Mouse (Mus musculus): ENCODE data around the gene Lag3.

Lag3 gene

GRCm38 (mm10) chr6:124919695-124920317 lies 8.3 kb upstream of the Lag3 start, which contains the start of gene Ptms:
Ptms (minus strand) TSS chr6:124920103.
- DNase-seq (ENCODE audit: low spot score in 2 of 2): peak; percentile 92

DNA sequence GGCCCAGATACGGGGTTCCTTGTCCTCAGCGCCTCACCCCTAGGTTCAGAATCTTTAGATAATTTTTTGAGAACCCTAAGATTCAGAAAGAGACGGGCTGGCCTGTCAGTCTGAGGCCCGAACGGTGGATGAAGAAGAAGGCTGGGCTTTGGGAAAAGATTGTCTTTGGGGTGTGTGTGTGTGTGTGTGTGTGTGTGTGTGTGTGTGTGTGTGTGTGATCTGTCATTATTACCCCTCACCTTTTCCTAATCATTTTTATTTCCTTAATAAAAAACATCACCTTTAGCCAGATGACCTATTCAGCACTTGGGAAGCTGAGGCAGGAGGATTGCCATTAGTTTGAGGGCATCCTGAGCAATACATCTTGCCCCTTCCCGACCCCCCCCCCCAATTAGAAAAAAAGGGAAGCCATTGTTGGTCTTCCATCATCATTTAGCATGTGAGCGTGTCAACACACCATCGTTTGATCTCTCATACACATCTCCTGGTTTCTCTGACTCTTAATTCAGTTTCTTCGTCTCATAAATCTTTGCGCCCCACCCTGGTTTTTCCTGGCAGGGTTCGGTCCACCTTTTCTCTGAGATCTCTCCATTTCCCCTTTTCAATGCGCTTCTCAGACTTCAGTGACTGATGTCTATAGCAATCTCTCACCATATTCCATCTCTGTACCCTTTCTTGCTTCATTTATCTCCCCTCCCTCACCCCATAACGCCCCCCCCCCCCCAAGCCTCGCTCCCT lies 7.6 kb upstream of the Lag3 start:
- no peak for DNase-seq (ENCODE audit: low spot score in 2 of 2)

- no peak for DNase-seq (ENCODE audit: low spot score in 2 of 2)
These were observed 6.8 kb upstream of the Lag3 start for GRCm38 (mm10) chr6:124918331-124918690.

- DNase-seq (ENCODE audit: low spot score in 2 of 2): peak; percentile 83 to 94
These were observed 6.2 kb upstream of the Lag3 start for GRCm38 (mm10) chr6:124917518-124918330.

- peak; percentile 81 to 84 for DNase-seq (ENCODE audit: low spot score in 2 of 2)
These were observed 5.4 kb upstream of the Lag3 start for GRCm38 (mm10) chr6:124916695-124917517.

DNA sequence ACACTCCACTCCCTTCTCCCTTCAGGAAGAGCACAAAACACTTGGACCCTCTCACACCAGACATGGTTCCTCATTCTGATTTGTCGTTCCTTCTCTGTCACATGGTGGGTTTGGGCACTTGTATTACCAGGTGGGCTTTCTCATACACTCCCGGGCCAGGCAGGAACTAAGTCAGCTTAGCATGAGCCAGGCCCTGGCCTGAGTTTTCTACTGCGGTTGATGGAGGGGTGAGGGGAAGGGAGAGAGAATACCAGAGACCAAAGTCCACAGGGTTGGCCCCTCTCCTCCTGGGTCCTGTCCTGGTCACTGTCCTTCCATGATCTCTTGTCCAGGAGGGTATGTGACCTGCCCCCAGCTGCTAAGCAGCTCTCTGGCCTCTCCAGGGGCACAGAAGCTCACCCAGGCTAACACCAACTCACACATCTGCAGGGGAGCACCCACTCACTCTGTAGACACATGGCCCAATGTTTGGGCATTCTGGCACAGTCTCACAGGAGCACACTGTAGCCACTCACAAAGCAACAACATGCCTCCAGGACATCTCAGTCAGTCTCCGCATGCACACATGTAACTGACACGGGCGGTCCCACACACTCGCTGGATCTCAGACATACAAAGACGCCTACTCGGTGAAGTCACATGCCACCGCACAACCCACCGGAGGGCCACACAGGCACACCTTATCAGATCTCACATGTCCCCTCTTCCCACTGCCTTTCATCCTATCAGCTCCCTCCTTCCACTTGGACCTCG lies 4.6 kb upstream of the Lag3 start:
- DNase-seq (ENCODE audit: low spot score in 2 of 2): peak; percentile 75 to 81

- peak; percentile 49 to 59 for DNase-seq (ENCODE audit: low spot score in 2 of 2)
These were observed 3.8 kb upstream of the Lag3 start for GRCm38 (mm10) chr6:124915160-124915941.

- DNase-seq (ENCODE audit: low spot score in 2 of 2): no peak
These were observed 3.0 kb upstream of the Lag3 start for GRCm38 (mm10) chr6:124914511-124914910.

DNA sequence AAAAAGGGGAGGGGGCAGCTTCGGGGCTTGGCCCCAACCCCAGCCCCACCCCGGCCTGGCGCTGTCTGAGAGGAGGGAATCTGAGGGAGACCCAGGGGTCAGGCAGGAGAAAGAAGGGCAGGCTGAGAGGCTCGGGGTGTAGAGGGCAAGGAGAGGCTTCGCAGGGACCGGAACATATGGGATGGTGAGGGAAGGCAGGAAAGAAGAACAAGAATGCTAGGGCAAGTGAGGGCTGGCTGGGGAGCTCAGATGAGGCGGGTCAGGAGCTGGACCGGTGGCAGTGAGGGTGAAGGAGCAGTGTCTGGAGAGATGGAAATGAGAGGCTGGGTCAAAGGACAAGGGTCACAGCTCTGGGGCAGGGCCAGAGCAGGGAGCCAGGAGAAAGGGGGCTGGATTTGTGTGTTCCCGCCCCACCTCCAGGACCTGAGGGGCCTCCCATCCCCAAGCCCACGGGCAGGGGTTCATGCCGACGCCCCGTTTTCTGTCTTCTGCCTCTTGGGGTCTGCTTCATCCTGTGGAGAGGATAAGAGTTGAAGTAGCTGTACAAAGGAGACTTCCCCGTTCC lies 2.3 kb upstream of the Lag3 start:
- DNase-seq (ENCODE audit: low spot score in 2 of 2): no peak

- no peak for DNase-seq (ENCODE audit: low spot score in 2 of 2)
These were observed 1.7 kb upstream of the Lag3 start for GRCm38 (mm10) chr6:124913214-124913613.

DNA sequence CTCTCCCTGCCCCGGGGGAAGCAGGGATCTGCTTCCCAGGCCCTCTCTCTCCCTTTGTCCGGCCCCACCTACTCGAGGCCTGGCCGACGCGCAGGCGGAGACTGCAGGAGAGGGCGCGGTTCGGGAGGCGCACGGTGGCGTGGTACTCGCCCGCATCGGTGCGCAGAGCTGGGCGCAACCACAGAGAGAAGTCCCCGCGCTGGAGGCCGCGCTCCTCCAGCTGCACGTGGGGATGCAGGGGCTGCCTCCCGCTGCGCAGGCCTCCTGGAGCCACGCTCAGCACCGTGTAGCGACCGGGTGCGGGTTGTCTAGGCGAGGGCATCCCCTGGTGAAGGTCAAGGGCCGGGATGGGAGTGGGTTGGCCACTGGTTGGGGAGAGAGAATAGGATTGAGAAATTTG lies 1.5 kb downstream of the Lag3 start:
- DNase-seq (ENCODE audit: low spot score in 2 of 2): no peak

GRCm38 (mm10) chr6:124907767-124908166 lies 3.7 kb downstream of the Lag3 start:
- no peak for DNase-seq (ENCODE audit: low spot score in 2 of 2)

DNA sequence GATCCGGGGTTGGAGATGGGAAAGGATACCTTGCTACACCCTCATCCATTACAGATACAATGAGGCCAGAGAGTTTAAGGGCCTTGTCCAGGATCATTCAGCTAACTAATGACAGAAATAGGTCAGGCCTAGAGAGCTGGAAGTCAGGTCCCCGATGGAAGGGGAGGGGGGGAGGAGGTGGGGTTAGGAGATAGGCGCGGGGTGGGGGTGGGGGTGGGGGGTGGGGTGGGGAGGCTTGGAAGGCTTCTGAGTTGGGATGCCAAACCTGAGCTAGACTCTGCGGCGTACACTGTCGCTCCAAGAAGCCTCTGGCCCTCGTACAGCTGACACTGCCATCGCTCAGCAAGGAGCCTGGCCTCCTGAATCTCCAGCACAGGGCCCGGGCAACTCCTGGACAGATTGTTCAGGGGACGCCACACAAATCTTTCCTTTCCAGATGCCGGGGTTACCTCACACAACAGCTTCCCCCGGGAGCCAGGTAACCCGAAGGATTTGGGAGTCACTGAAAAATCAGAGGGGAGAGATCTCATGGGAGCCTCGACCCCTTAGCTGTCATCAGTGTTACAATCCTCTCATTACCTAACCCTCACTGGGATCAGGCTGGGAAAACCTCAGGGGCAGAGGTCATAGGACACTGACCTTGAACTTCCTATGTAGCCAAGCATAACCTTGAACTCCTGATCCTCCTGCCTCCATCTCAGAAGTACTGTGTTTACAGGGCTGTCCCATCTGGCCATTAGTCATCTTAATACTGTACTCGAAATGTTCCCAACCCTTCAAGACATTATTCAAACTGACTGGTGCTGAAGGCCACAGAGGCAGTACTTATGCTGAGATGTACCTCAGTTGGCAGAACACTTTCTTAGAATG lies 6.3 kb downstream of the Lag3 start:
- no peak for DNase-seq (ENCODE audit: low spot score in 2 of 2)

- DNase-seq (ENCODE audit: low spot score in 2 of 2): peak; percentile 82 to 88
These were observed 7.1 kb downstream of the Lag3 start for GRCm38 (mm10) chr6:124904161-124904981.

DNA sequence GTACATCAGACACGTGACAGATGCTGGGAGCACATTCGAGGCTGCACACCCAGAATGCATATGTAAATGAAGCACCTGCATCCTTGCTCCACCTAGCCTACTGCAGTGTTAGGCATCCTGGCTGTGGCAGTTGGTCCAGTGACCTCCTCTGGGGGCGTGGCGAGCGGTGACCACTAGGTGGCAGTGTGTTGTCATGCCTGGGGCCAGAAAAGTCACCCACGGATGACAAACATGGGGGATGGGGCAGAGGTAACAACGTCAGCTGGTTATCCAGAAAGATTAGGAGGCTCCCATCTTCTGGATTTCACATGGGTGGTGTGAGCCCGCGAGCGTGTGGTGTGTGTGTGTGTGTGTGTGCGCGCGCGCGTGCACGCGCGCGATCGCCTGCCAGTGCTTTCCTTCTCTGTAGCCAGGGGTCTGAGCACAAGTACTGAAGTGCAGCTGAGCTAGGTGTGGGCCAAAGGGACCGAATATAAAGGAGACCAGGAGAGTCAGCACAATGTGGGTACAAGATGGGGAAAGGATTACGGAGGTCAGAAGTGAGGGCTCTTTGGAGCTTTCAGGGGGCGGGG lies 7.8 kb downstream of the Lag3 start:
- peak; percentile 93 to 94 for DNase-seq (ENCODE audit: low spot score in 2 of 2)

GRCm38 (mm10) chr6:124901851-124902250 lies 9.7 kb downstream of the Lag3 start:
- DNase-seq (ENCODE audit: low spot score in 2 of 2): no peak

- no peak for DNase-seq (ENCODE audit: low spot score in 2 of 2)
These were observed 10.6 kb downstream of the Lag3 start for GRCm38 (mm10) chr6:124900801-124901480.

Measured in right cerebral cortex, adult 2 months (tissue).